Mouse (Mus musculus) forebrain, postnatal 0 days (tissue): ENCODE data around the gene Myh6. TPM values are rescaled to one million over a fixed set of nuclear protein-coding genes. Genes with fewer than 3 reads are reported as not detected.

Experiments used
- ATAC-seq: fragments of 200-750 bp; cut with Nextera tagmentation; 2 replicates; pipeline ENCODE4 v1.8.0; 2017; ENCODE audit warnings: mild to moderate bottlenecking, moderate library complexity
- DNase-seq: peaks from one replicate; pipeline ENCODE4 v3.0.0-alpha.2; 2015
- H3K27ac ChIP-seq: fragments of 300-500 bp; sonication (generic); 2 replicates; pipeline ENCODE4 v1.5.1; 2014; ENCODE audit warnings: low read depth, mild to moderate bottlenecking, antibody characterized with exemption, low read length, moderate library complexity, mixed read lengths
- H3K27me3 ChIP-seq: fragments of 300-500 bp; sonication (generic); 2 replicates; pipeline ENCODE4 v1.6.1; 2014; ENCODE audit warnings: mild to moderate bottlenecking, low read length, mixed read lengths; ENCODE audit not compliant: insufficient read depth
- H3K36me3 ChIP-seq: fragments of 300-500 bp; sonication (generic); 2 replicates; pipeline ENCODE4 v1.6.1; 2014; ENCODE audit warnings: mild to moderate bottlenecking, moderate library complexity; ENCODE audit not compliant: insufficient read depth
- H3K4me1 ChIP-seq: fragments of 300-500 bp; sonication (generic); 2 replicates; pipeline ENCODE4 v1.6.1; 2014; ENCODE audit warnings: antibody characterized with exemption; ENCODE audit not compliant: insufficient read depth
- H3K4me2 ChIP-seq: fragments of 300-500 bp; sonication (generic); 2 replicates; pipeline ENCODE4 v1.6.1; 2014; ENCODE audit warnings: low read depth, mild to moderate bottlenecking, moderate library complexity
- H3K4me3 ChIP-seq: fragments of 300-500 bp; sonication (generic); 2 replicates; pipeline ENCODE4 v1.5.1; 2014; ENCODE audit warnings: low read depth, low read length, mixed read lengths
- H3K9ac ChIP-seq: fragments of 300-500 bp; sonication (generic); 2 replicates; pipeline ENCODE4 v1.6.1; 2014; ENCODE audit warnings: mild to moderate bottlenecking
- H3K9me3 ChIP-seq: fragments of 300-500 bp; sonication (generic); 2 replicates; pipeline ENCODE4 v1.6.1; 2016; ENCODE audit warnings: low read length
- CTCF ChIP-seq: sonication (generic); IDR thresholded peaks from 2 replicates; pipeline ENCODE4 v1.5.1; 2016; ENCODE audit warnings: antibody characterized with exemption, control low read depth, low read depth
- WGBS: fragments of 180-500 bp; shearing (Covaris S2); extraction: QIAGEN DNeasy Blood & Tissue Kit; methylation state at CpG from one replicate; pipeline ENCODE4 v1.1.7; 2014; 5-methylcytosine and 5-hydroxymethylcytosine counted together
- polyA plus RNA-seq: library from polyadenylated mRNA; unstranded; fragments of >200 nt; fragmentation: Nextera tagmentation; extraction: Ambion mirVana; gene quantifications from 2 replicates; pipeline ENCODE4 v1.2.1, GENCODE M21; 2015
- total RNA-seq: library from RNA; depleted of rRNA; stranded (reverse); fragments of >200 nt; gene quantifications from 2 replicates; pipeline ENCODE4 v1.2.3, GENCODE M21; 2014

The Myh6 gene
- total and polyA plus RNA-seq, 2 experiments from 2014 or later = 2.3 to 5.8 TPM

DNA sequence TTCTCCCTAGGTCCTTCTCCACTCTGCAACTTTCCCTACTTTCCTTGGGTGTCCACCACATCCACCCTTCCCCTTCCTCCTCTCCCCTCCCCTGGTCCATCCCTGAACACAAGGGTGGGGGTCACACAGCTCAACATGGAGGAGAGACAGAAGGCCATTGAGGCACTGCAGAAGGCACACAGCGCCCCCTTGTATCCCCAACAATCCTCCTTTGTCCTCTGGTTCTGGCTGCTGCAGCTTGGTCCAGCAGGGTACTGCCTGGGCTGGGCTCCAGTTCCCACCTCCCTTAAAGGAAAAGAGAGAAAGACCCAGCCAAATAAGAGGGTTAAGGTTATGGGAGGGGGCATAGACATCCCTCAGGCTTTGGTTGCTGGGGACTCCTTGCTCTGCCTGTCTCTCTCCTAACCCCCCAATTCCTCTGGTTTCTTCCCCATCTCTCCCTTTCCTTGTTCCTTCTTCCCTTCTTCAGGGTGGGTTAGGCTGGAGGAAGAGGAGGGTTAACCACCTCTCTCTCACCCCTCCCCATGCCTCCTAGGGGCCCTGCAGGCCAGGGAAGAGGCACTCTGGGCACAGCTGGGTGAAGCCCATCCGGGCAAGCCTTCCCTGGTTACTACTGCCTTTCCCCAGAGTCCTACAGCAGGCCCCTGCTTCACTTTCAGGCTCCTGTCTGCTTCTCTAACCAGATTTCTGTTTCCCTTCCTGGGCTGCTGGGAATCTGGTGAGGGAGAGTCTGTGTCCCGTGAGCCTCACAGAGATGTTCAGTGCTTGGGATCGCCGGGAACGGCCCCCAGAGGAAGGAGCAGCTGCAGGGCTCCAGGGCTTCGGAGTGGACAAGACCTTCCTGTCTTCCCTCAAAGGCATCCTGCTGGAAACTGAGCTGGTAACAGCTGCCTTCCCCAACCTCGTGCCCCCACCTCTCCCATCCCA is 30.6 kb downstream of the Myh6 start, which contains the start of gene Cmtm5:
Gene Cmtm5 (plus strand): TSS at position 358 of the 927 bp plus-strand sequence.
- peak within 1 kb of the TSS; percentile 71 for H3K27ac ChIP-seq
- H3K9me3 ChIP-seq = no peaks in the 10 kb centered on the region
- no peaks in the 10 kb centered on the region for H3K27me3 ChIP-seq
- no peak within 1 kb of the TSS for H3K9ac ChIP-seq
- no peaks in the 10 kb centered on the region for H3K36me3 ChIP-seq
- peak; percentile 44 for TF ChIP-seq CTCF
- DNase-seq = peak; percentile 58
- WGBS = 41% methylated on average over 8 of the region's 8 CpGs
- no peaks in the 10 kb centered on the region for H3K4me1 ChIP-seq
- no peak within 1 kb of the TSS for H3K4me3 ChIP-seq
- no peak within 1 kb of the TSS for H3K4me2 ChIP-seq
- ATAC-seq = peak; percentile 91

DNA sequence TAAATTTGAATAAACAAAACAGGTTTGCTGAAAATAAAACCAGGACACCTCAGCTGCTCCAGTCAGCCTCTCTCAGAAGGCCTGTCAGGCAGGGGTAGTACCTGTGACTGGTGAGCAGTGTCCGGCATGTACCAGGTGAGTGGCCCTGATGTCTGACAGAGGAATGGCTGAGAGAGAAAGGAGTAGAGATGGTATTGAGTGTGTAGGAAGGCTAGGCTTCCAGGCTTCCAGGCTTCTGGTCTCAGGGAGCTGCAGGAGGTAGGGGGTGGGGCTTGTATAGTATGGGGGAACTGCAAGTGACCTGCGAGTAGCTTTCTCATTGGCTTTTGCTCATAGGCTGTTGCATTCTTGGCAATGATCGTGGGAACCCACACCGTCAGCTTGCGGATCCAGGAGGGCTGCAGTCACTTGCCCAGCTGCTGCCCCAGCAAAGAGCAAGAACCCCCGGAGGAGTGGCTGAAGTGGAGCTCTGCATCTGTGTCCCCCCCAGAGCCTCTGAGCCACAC is 34.0 kb downstream of the Myh6 start, which contains the start of gene Il25:
Gene Il25 (plus strand): TSS at position 51 of the 506 bp plus-strand sequence.
- TF ChIP-seq CTCF = no peak
- H3K27ac ChIP-seq = no peak within 1 kb of the TSS

DNA sequence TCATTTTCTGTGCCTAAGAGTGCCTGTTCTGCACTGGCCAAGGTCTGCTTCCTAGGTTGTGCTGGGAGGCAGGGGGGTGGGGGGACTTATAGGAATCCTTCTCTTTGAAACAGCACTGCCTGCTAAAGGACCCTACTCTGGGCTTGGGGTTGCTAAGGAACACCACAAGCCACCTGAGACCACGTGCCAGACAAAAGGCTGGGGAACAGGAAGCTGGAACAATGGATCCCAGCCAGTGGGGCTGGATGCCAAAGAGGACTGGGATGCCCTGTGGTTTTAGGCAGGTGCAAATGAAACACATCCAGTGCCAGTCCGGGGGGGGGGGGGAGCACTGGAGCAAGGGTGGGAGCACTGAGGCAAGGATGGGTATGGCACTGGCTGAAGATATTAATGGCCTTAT is 36.3 kb downstream of the Myh6 start:
- no peak for TF ChIP-seq CTCF
- Histone ChIP-seq H3K9me3 (no peaks in the 10 kb centered on the region), H3K9ac (no peak overlapping the region), H3K4me1 (peaks cover 4% of the 10 kb centered on the region; the same call in 1 of the 2 replicates), H3K27me3 (no peaks in the 10 kb centered on the region), H3K4me2 (no peak overlapping the region), H3K4me3 (no peak overlapping the region), H3K36me3 (no peaks in the 10 kb centered on the region), H3K27ac (no peak overlapping the region)
- DNase-seq (peak; percentile 17), ATAC-seq (no peak)
- WGBS = 3% methylated on average over 2 of the region's 2 CpGs

More for the DNA sequence above, 34.0 kb downstream of the Myh6 start, which contains the start of gene Il25:
- 34% methylated on average over 6 of the region's 6 CpGs for WGBS
- Histone ChIP-seq H3K9me3 (no peaks in the 10 kb centered on the region), H3K4me1 (no peaks in the 10 kb centered on the region), H3K36me3 (no peaks in the 10 kb centered on the region), H3K27me3 (no peaks in the 10 kb centered on the region), H3K4me3 (no peak within 1 kb of the TSS), H3K9ac (no peak within 1 kb of the TSS), H3K4me2 (no peak within 1 kb of the TSS)
- DNase-seq (no peak), ATAC-seq (no peak)

DNA sequence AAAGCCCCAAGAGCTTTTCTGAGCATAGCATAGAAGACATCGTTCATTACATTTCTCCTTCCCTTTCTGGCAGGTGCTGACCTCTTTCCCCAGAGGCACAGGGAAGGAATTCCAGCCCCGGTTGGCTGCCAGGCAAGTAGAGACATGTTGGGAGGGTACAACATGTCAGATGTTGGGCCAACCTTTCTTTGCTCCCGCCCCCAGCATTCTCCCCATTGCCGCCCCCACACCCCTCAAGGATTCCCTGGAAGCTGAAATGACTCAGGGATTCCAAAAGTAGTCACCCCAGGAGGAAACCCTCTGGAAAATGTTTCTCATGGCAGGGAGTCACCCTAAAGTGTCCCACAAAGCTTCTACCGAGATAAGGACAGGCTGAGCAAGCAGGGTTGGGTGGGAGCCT is 36.9 kb downstream of the Myh6 start:
- ATAC-seq (no peak), DNase-seq (no peak)
- no peak for TF ChIP-seq CTCF
- Histone ChIP-seq H3K4me3 (no peak overlapping the region), H3K36me3 (no peaks in the 10 kb centered on the region), H3K4me2 (no peak overlapping the region), H3K9me3 (no peaks in the 10 kb centered on the region), H3K27me3 (no peaks in the 10 kb centered on the region), H3K9ac (no peak overlapping the region), H3K4me1 (peaks cover 7% of the 10 kb centered on the region; the same call in 1 of the 2 replicates), H3K27ac (no peak overlapping the region)
- WGBS = 83% methylated on average over 5 of the region's 5 CpGs

DNA sequence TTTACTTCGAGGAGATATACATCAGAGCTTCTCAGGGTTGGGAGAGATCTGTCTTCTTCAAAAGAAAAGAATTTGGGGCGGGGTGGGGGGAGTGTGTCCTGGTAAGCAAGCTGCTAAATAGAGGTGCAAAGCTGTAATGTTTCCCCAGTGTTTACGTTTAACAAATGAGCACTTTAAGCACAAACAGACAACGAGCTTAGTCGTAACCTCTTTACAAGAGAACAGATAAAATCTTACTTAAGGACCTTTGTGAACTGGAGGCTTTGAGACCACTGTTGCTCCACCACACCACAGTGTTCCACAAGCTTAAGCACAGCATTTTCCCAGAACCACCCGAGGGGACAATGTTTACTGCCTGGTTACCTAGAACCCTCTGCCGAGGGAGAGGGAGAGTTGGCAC is 39.4 kb downstream of the Myh6 start:
- H3K27ac ChIP-seq = peak overlapping the region; percentile 87

DNA sequence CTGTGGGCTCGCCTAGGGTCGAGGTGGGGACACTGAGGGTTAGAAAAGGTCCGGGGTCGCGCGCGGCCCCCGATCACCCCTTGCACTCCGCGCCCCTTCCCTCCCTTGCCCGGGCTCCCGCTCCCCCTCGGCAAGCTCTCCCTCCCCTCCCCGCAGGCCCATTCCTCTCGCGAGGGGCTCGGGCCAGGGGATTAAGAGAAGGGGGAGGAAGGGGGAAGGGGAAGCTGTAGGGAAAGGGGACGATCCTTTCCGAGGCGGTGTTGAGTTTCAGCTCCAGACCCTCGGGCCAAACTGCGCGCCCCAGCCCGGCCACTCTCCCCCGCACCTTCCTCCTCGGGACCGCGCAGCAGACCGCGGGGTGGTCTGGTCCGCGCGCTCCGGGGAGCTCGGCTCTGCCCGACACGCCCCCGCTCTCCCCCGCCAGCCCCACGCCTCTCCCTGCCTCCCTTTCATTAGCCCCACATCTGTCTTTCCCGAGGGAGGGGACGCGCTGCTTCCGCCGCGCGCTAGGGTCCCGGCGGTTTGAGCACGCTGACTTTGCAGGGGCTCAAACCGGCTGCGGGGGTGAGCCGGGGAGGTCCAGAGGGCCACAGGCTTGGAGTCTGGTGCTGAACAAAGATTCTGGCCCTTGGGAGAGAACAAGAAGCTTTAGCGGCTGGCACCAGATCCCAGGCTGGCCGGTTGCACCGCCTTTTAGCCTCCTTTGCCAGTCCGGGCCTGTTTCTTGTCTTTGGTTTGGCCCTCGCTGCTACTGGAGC is 40.1 kb downstream of the Myh6 start:
- peak overlapping the region; percentile 56 for H3K4me3 ChIP-seq

More for the DNA sequence above, 39.4 kb downstream of the Myh6 start:
- Histone ChIP-seq H3K4me1 (peaks cover 7% of the 10 kb centered on the region; the same call in 1 of the 2 replicates), H3K4me2 (peak overlapping the region; percentile 96), H3K9ac (peak overlapping the region; percentile 82), H3K4me3 (peak overlapping the region; percentile 56), H3K36me3 (no peaks in the 10 kb centered on the region), H3K9me3 (no peaks in the 10 kb centered on the region), H3K27me3 (no peaks in the 10 kb centered on the region)
- no peak for TF ChIP-seq CTCF
- DNase-seq (peak; percentile 21), ATAC-seq (no peak)
- WGBS = 20% methylated on average over 7 of the region's 7 CpGs

More for the DNA sequence above, 40.1 kb downstream of the Myh6 start:
- under 1% methylated on average over 50 of the region's 58 CpGs for WGBS
- DNase-seq (peak; percentile 75), ATAC-seq (peak; percentile 76)
- H3K36me3 ChIP-seq = no peaks in the 10 kb centered on the region
- H3K9ac ChIP-seq = peak overlapping the region; percentile 82
- 0 out of 2 replicates have a peak, but pooled peaks cover under 1% of the 10 kb centered on the region for H3K9me3 ChIP-seq
- no peak for TF ChIP-seq CTCF
- peak overlapping the region; percentile 87 for H3K27ac ChIP-seq
- H3K4me1 ChIP-seq = peaks cover 7% of the 10 kb centered on the region; the same call in 1 of the 2 replicates
- H3K4me2 ChIP-seq = peak overlapping the region; percentile 96
- no peaks in the 10 kb centered on the region for H3K27me3 ChIP-seq
